Mouse (Mus musculus) midbrain, postnatal 0 days (tissue): ENCODE measurements around the gene Mat2a. TPM values are rescaled to one million over a fixed set of nuclear protein-coding genes. Genes with fewer than 3 reads are reported as not detected.

Experiments
- ATAC-seq: fragments of 200-750 bp; cut with Nextera tagmentation; 2 replicates; pipeline ENCODE4 v1.8.0; 2017; ENCODE audit warnings: moderate number of reproducible peaks, mild to moderate bottlenecking, moderate TSS enrichment, moderate library complexity; ENCODE audit not compliant: low FRiP score
- DNase-seq: peaks from one replicate; pipeline ENCODE4 v3.0.0-alpha.2; 2015; ENCODE audit warnings: low spot score
- H3K27ac ChIP-seq: fragments of 300-500 bp; sonication (generic); 2 replicates; pipeline ENCODE4 v1.5.1; 2014; ENCODE audit warnings: low read depth, mild to moderate bottlenecking, low read length, mixed read lengths
- H3K27me3 ChIP-seq: fragments of 300-500 bp; sonication (generic); 2 replicates; pipeline ENCODE4 v1.6.1; 2014; ENCODE audit warnings: low read length, control low read depth, mixed read lengths; ENCODE audit not compliant: insufficient read depth
- H3K36me3 ChIP-seq: fragments of 300-500 bp; sonication (generic); 2 replicates; pipeline ENCODE4 v1.6.1; 2014; ENCODE audit warnings: low read length, control low read depth, mixed read lengths; ENCODE audit not compliant: insufficient read depth
- H3K4me1 ChIP-seq: fragments of 300-500 bp; sonication (generic); 2 replicates; pipeline ENCODE4 v1.6.1; 2014; ENCODE audit warnings: mild to moderate bottlenecking, control low read depth, antibody characterized with exemption, low read length, mixed read lengths; ENCODE audit not compliant: insufficient read depth
- H3K4me2 ChIP-seq: fragments of 300-500 bp; sonication (generic); 2 replicates; pipeline ENCODE4 v1.6.1; 2014; ENCODE audit warnings: low read depth, mild to moderate bottlenecking, low read length, mixed read lengths; ENCODE audit not compliant: poor library complexity, severe bottlenecking
- H3K4me3 ChIP-seq: fragments of 300-500 bp; sonication (generic); 2 replicates; pipeline ENCODE4 v1.5.1; 2014; ENCODE audit warnings: low read depth, mild to moderate bottlenecking, low read length, moderate library complexity
- H3K9ac ChIP-seq: fragments of 300-500 bp; sonication (generic); replicated peaks from 2 replicates; pipeline ENCODE4 v1.6.1; 2014; ENCODE audit warnings: mild to moderate bottlenecking, low read length, moderate library complexity, mixed read lengths; ENCODE audit not compliant: poor library complexity, severe bottlenecking
- H3K9me3 ChIP-seq: fragments of 300-500 bp; sonication (generic); 2 replicates; pipeline ENCODE4 v1.6.1; 2016; ENCODE audit warnings: low read length, control low read depth
- CTCF ChIP-seq: IDR thresholded peaks from 2 replicates; pipeline ENCODE4 v1.5.1; 2016; ENCODE audit warnings: antibody characterized with exemption, mild to moderate bottlenecking
- WGBS: fragments of 180-500 bp; shearing (Covaris S2); extraction: QIAGEN DNeasy Blood & Tissue Kit; methylation state at CpG from one replicate; pipeline ENCODE4 v1.1.7; 2014; 5-methylcytosine and 5-hydroxymethylcytosine counted together
- polyA plus RNA-seq: library from polyadenylated mRNA; unstranded; fragments of >200 nt; fragmentation: Nextera tagmentation; extraction: Ambion mirVana; gene quantifications from 2 replicates; pipeline ENCODE4 v1.2.1, GENCODE M21; 2015
- total RNA-seq: library from RNA; depleted of rRNA; stranded (reverse); fragments of >200 nt; gene quantifications from 2 replicates; pipeline ENCODE4 v1.2.3, GENCODE M21; 2014

Gene Mat2a
- total and polyA plus RNA-seq, 2 experiments from 2014 or later: 120 to 298 TPM

GRCm38 (mm10) chr6:72415181-72415580 is 24.2 kb downstream of the Mat2a start:
- Histone ChIP-seq H3K4me1 (peaks cover 10% of the 10 kb centered on the region; the same call in 1 of the 2 replicates), H3K9me3 (no peaks in the 10 kb centered on the region), H3K36me3 (peaks cover 16% of the 10 kb centered on the region), H3K27me3 (no peaks in the 10 kb centered on the region), H3K27ac (no peak overlapping the region), H3K4me2 (peak overlapping the region; percentile 73), H3K4me3 (peak overlapping the region; percentile 74), H3K9ac (0 out of 2 replicates have a peak overlapping the region, but pooled peaks have one; percentile 0)
- TF ChIP-seq CTCF: 0 out of 2 replicates have a peak, but pooled peaks have one; percentile 8
- 82% methylated on average over 5 of the region's 5 CpGs for WGBS
- ATAC-seq (no peak), DNase-seq (no peak)

DNA sequence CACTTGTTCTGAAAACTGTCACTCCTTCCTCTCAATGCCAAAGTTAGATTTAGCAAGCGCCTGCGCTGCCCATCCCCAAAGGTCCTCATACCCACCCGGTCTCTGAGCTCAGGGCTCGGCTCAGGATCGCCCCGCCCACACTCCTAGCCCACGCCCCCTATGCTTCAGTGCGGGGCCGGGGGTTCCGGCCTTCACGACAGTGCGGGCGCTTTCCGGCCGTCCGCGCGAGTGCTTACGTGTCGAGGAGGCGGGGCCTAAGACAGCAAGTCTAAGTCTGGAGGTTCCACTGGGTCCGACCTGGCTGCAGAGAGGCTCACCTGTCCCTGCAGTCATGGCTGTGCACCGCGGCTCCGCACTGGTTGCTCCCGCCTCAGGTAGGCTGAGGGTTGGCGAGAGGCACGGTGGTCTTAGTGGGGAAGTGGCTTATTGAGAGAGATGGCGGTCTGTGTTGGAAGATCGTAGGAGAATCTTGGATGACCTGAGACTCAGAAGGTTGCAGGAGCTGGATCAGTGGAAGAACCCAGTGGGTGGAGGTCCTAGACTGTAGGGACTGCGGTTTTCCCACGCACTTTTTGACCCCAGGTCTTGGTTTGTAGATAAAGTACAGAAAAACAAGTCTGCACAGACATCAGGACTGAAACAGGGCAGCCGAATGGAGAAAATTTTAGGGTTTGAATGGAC is 25.1 kb downstream of the Mat2a start, which contains the start of gene Ggcx:
TSS of gene Ggcx (plus strand) at position 233 of the 681 bp plus-strand sequence.
- no peaks in the 10 kb centered on the region for H3K27me3 ChIP-seq
- 1% methylated on average over 33 of the region's 33 CpGs for WGBS
- ATAC-seq (peak; percentile 93), DNase-seq (peak; percentile 95)
- H3K4me3 ChIP-seq: peak within 1 kb of the TSS; percentile 74
- H3K9ac ChIP-seq: peak within 1 kb of the TSS; percentile 74
- peak; percentile 37 for TF ChIP-seq CTCF
- H3K36me3 ChIP-seq: peaks cover 15% of the 10 kb centered on the region
- H3K4me1 ChIP-seq: peaks cover 10% of the 10 kb centered on the region; the same call in 1 of the 2 replicates
- peak within 1 kb of the TSS; percentile 73 for H3K4me2 ChIP-seq
- H3K27ac ChIP-seq: no peak within 1 kb of the TSS
- H3K9me3 ChIP-seq: no peaks in the 10 kb centered on the region

DNA sequence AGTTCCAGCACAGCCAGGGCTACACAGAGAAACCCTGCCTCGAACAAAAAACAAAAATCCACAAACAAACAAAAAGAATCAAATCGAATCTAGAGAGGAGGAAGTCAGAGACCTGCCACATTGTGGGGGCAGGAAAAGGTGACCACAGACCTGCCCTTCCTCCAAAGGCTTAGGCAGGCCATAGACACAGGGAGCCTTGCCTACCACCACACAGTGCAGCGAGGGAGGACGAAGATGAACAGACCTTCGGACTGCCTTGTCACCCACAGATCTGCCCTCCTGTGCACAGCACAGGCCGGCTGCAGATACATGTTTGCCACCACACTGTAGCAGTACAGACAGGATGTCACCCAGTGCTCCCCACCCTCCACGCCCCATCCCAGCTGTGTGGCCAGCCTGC is 28.8 kb downstream of the Mat2a start:
- Histone ChIP-seq H3K27me3 (no peaks in the 10 kb centered on the region), H3K9ac (no peak overlapping the region), H3K4me3 (no peak overlapping the region), H3K4me1 (peaks cover 5% of the 10 kb centered on the region; the same call in 1 of the 2 replicates), H3K9me3 (no peaks in the 10 kb centered on the region), H3K27ac (no peak overlapping the region), H3K36me3 (no peaks in the 10 kb centered on the region), H3K4me2 (no peak overlapping the region)
- DNase-seq (no peak), ATAC-seq (no peak)
- TF ChIP-seq CTCF: no peak
- 80% methylated on average over 7 of the region's 7 CpGs for WGBS

- H3K9me3 ChIP-seq: no peaks in the 10 kb centered on the region
- no peaks in the 10 kb centered on the region for H3K36me3 ChIP-seq
- ATAC-seq (no peak), DNase-seq (no peak)
- H3K27me3 ChIP-seq: no peaks in the 10 kb centered on the region
- WGBS: 24% methylated on average over 1 of the region's 1 CpGs
- no peak for TF ChIP-seq CTCF
- H3K27ac ChIP-seq: no peak overlapping the region
- no peak overlapping the region for H3K9ac ChIP-seq
- peaks cover 1% of the 10 kb centered on the region; the same call in 1 of the 2 replicates for H3K4me1 ChIP-seq
- H3K4me3 ChIP-seq: no peak overlapping the region
- no peak overlapping the region for H3K4me2 ChIP-seq
Observed at GRCm38 (mm10) chr6:72410003-72410402, 29.4 kb downstream of the Mat2a start.

DNA sequence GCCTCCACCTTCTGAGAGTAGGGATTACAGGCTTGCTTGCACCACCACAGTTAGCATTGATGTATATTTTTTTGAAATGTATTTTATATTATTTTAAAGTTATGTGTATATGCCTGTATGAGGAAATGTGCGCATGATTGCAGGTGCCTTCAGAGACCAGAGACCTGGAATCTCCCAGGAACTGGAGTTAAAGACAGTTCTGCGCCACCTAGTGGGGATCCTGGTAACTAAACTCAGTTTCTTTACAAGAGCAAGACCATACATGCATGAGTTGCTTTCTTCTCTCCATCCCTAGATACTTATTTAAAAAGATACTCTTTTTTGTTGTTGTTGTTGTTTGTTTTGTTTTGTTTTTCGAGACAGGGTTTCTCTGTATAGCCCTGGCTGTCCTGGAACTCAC is 29.8 kb downstream of the Mat2a start:
- no peak overlapping the region for H3K9ac ChIP-seq
- 19% methylated on average over 3 of the region's 3 CpGs for WGBS
- DNase-seq: peak; percentile 88
- no peak overlapping the region for H3K4me2 ChIP-seq
- H3K9me3 ChIP-seq: no peaks in the 10 kb centered on the region
- H3K4me3 ChIP-seq: no peak overlapping the region
- TF ChIP-seq CTCF: peak; percentile 78
- no peak for ATAC-seq
- H3K4me1 ChIP-seq: no peaks in the 10 kb centered on the region
- H3K27me3 ChIP-seq: no peaks in the 10 kb centered on the region
- H3K36me3 ChIP-seq: no peaks in the 10 kb centered on the region
- no peak overlapping the region for H3K27ac ChIP-seq

- no peaks in the 10 kb centered on the region for H3K27me3 ChIP-seq
- no peak overlapping the region for H3K9ac ChIP-seq
- WGBS: 8% methylated on average over 5 of the region's 5 CpGs
- peak; percentile 93 for TF ChIP-seq CTCF
- H3K9me3 ChIP-seq: no peaks in the 10 kb centered on the region
- no peak overlapping the region for H3K27ac ChIP-seq
- no peaks in the 10 kb centered on the region for H3K4me1 ChIP-seq
- no peaks in the 10 kb centered on the region for H3K36me3 ChIP-seq
- peak; percentile 62 for ATAC-seq
- no peak overlapping the region for H3K4me3 ChIP-seq
- DNase-seq: peak; percentile 89
- no peak overlapping the region for H3K4me2 ChIP-seq
Observed at GRCm38 (mm10) chr6:72407119-72407518, 32.2 kb downstream of the Mat2a start.
